Mouse (Mus musculus) heart, adult 2 months (tissue): ENCODE results near the gene Mmp1b. TPM values are rescaled to one million over a fixed set of nuclear protein-coding genes. Genes with fewer than 3 reads are reported as not detected.
"Not testable (repeated sequence)": the region's sequence is repeated elsewhere in the genome, so short reads cannot be mapped to it uniquely, and the experiment has no call there.

ENCODE experiments used
- DNase-seq, 2 experiments: peaks; one replicate each; pipeline ENCODE4 v3.0.0; 2021
- H3K27ac ChIP-seq: fragments of 200-600 bp; 2 replicates; pipeline ENCODE4 v1.8.1; 2022
- H3K27me3 ChIP-seq: fragments of 200-500 bp; 2 replicates; pipeline ENCODE4 v1.6.1; 2012; ENCODE audit warnings: mild to moderate bottlenecking, low read length, inconsistent platforms, mixed read lengths; ENCODE audit not compliant: control insufficient read depth, insufficient read depth
- H3K36me3 ChIP-seq: fragments of 200-500 bp; 2 replicates; pipeline ENCODE4 v1.6.1; 2012; ENCODE audit warnings: low read length, inconsistent platforms; ENCODE audit not compliant: control insufficient read depth, insufficient read depth
- H3K4me1 ChIP-seq: fragments of 200-500 bp; 2 replicates; pipeline ENCODE4 v1.6.1; 2011; ENCODE audit warnings: low read length; ENCODE audit not compliant: control insufficient read depth, insufficient read depth
- H3K4me3 ChIP-seq: fragments of 200-600 bp; 2 replicates; pipeline ENCODE4 v1.8.1; 2022
- H3K79me2 ChIP-seq: fragments of 200-500 bp; replicated peaks from 2 replicates; pipeline ENCODE4 v1.6.1; 2012; ENCODE audit warnings: mild to moderate bottlenecking, inconsistent platforms, low read length, moderate library complexity, mixed read lengths; ENCODE audit not compliant: control insufficient read depth, insufficient read depth
- H3K9ac ChIP-seq: fragments of 200-500 bp; 2 replicates; pipeline ENCODE4 v1.6.1; 2012; ENCODE audit warnings: low read depth, mild to moderate bottlenecking, control low read depth, inconsistent platforms, low read length, mixed read lengths
- CTCF ChIP-seq: fragments of 200-600 bp; IDR thresholded peaks from 2 replicates; pipeline ENCODE4 v1.8.1; 2022; ENCODE audit warnings: antibody characterized with exemption, mild to moderate bottlenecking, moderate library complexity
- EP300 ChIP-seq: fragments of 200-500 bp; IDR thresholded peaks from 2 replicates; pipeline ENCODE4 v1.6.1; 2011; ENCODE audit warnings: low read depth, low read length, control low read depth; ENCODE audit not compliant: insufficient read depth
- POLR2A ChIP-seq: fragments of 200-500 bp; IDR thresholded peaks from 2 replicates; pipeline ENCODE4 v1.6.1; 2011; ENCODE audit warnings: mild to moderate bottlenecking, low read depth, low read length, control low read depth; ENCODE audit not compliant: insufficient read depth
- WGBS: fragments of 180-500 bp; shearing (Covaris S2); methylation state at CpG from one replicate; pipeline ENCODE4 v1.1.7; 2018; 5-methylcytosine and 5-hydroxymethylcytosine counted together
- intact Hi-C: fragments of 180-260 bp; cut with DNase I; formaldehyde crosslinking; loops from one replicate; pipeline ENCODE4 v1.15.1; 2025
- long read RNA-seq: library from polyadenylated mRNA; stranded (forward); transcript quantifications from one replicate; pipeline ENCODE4 v2.0.0, GENCODE M21; 2021
- polyA plus RNA-seq: library from polyadenylated mRNA; depleted of rRNA; stranded (reverse); fragments of >200 nt; gene quantifications from 2 replicates; pipeline ENCODE4 v1.2.3, GENCODE M21; 2012; rRNA removed
- total RNA-seq, 2 experiments: library from RNA; stranded (reverse); gene quantifications; 2 replicates each; pipeline ENCODE4 v1.2.3; 2021

The Mmp1b gene
- total RNA-seq (not detected), polyA plus RNA-seq (not detected in 2 replicates)
- long read RNA-seq = 0 reads

DNA sequence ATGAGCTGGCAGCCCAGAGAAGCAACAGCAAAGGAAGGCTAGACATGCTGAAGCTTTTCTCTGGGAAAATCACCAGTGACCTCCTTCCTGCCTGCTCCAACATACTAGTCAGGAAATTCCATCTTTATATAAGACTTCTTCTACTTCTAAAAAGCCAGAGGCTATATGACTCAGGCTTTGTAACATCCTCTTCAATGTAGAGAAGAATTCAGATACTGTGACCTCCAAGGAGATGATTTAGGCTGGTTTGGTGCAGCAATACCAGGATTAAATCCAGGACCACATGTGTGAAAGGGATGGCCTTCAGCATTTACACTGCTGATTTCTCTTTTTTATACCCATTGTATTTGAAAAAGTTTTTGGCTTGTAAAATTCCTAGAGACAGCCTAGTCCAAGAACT, at the start of gene Mmp1b:
Mmp1b (minus strand) TSS at position 101 of the 400 bp plus-strand sequence.
- H3K4me3 ChIP-seq = no peak within 1 kb of the TSS
- intact Hi-C loops = no loop called here
- no peak for DNase-seq
- no peak within 1 kb of the TSS for H3K9ac ChIP-seq
- H3K4me1 ChIP-seq = no peaks in the 10 kb centered on the region
- H3K27ac ChIP-seq = no peak within 1 kb of the TSS
- H3K79me2 ChIP-seq = no peaks in the 10 kb centered on the region
- TF ChIP-seq EP300 = no peak
- TF ChIP-seq CTCF = no peak
- TF ChIP-seq POLR2A = no peak
- no peaks in the 10 kb centered on the region for H3K27me3 ChIP-seq
- H3K36me3 ChIP-seq = no peaks in the 10 kb centered on the region

DNA sequence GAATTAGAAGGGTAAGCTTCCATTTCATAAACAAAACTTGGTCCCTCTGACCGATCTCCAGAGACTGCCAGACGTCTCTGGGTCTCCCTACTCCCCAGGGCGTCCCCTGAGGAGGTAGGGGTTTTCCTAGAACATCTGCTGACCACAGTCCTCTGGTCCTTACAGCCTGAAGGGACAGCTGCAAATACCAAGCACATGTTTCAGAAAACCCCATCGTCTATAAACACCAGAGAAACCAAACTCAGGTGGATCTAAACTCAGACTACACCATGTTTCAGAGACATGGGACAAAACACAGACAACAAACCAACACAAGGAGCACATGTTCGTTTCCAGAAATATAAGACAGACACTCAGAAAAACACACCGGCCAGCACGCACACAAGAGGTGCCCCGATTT, 8.7 kb upstream of the Mmp1b start:
- not testable (repeated sequence) for H3K27ac ChIP-seq, H3K79me2 ChIP-seq, H3K9ac ChIP-seq, H3K4me1 ChIP-seq, H3K36me3 ChIP-seq, DNase-seq, H3K27me3 ChIP-seq, H3K4me3 ChIP-seq
- WGBS = 79% methylated on average over 8 of the region's 8 CpGs
- intact Hi-C loops = loop anchor here (5.0 kb wide), 1 partner anchor 66 kb away; no protein-coding TSS in a partner anchor

DNA sequence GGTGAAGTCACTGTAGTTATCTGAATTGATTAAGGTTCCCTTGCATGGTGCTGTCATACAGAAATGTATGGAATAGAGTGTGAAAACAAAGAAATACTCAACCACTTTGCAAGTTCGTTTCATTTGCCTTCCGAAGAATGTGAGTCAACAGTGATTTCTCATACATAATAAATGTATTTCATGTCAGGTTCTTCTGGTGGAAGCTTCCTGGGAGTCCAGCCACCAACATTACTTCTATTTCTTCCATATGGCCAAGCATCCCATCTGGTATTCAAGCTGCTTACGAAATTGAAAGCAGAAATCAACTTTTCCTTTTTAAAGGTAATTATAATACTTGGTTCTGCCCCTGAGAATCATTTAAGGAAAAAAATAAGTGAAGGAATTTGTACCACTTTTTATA, 33.3 kb downstream of the Mmp1b start:
- H3K27ac ChIP-seq = no peak overlapping the region
- no peaks in the 10 kb centered on the region for H3K27me3 ChIP-seq
- intact Hi-C loops = no loop called here
- H3K36me3 ChIP-seq = no peaks in the 10 kb centered on the region
- no peak for DNase-seq
- WGBS = 70% methylated on average over 3 of the region's 3 CpGs
- no peaks in the 10 kb centered on the region for H3K79me2 ChIP-seq
- H3K4me1 ChIP-seq = no peaks in the 10 kb centered on the region
- TF ChIP-seq POLR2A (no peak), CTCF (no peak), EP300 (no peak)
- H3K4me3 ChIP-seq = no peak overlapping the region
- H3K9ac ChIP-seq = no peak overlapping the region

DNA sequence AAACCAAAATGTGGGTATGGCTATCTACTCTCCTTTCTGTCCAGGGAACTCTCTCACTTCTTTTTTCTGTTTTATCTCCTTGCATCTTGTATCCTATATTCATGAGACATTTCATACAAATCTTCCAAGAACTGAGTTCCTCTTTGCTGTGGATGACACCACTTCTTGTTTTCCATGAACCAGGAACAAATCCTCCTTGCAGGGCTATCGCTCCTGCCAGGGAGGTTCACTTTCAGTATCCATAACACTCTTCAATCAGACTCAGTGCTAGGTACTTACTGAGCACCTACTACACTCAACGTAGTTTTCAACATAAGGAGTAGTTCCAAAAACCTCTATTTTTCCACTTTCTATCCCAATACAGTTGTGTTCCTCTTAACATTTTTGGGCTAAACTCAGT, 42.3 kb downstream of the Mmp1b start:
- WGBS = 79% methylated on average over 2 of the region's 2 CpGs
- no peak for DNase-seq
- TF ChIP-seq CTCF (no peak), POLR2A (no peak), EP300 (no peak)

DNA sequence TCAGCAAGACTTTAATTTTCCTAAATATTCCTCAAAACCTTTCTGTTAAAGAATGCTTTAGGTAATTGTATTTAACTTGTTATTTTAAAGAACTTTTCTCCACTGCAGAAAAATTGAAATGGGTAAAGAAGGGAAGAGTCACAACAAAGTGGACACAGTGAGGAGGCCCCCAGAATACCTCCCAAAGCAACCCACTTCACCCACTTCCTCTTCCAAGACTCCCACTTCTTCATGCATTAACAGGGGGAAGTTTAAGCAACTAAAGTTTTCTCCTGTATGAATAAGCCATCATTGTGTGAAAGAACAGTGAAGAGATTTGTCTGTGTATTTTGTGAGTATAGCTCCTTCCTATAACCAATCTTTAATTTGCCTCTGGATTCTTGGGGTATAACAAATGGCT, 43.7 kb downstream of the Mmp1b start, which contains the start of gene Mmp12:
Mmp12 (plus strand) TSS at position 275 of the 400 bp plus-strand sequence.
- no peaks in the 10 kb centered on the region for H3K4me1 ChIP-seq
- intact Hi-C loops = no loop called here

More for the DNA sequence above, 42.3 kb downstream of the Mmp1b start:
- Histone ChIP-seq H3K4me1 (no peaks in the 10 kb centered on the region), H3K36me3 (no peaks in the 10 kb centered on the region), H3K79me2 (no peaks in the 10 kb centered on the region), H3K27me3 (no peaks in the 10 kb centered on the region), H3K27ac (no peak overlapping the region), H3K4me3 (no peak overlapping the region), H3K9ac (no peak overlapping the region)
- intact Hi-C loops = no loop called here

DNA sequence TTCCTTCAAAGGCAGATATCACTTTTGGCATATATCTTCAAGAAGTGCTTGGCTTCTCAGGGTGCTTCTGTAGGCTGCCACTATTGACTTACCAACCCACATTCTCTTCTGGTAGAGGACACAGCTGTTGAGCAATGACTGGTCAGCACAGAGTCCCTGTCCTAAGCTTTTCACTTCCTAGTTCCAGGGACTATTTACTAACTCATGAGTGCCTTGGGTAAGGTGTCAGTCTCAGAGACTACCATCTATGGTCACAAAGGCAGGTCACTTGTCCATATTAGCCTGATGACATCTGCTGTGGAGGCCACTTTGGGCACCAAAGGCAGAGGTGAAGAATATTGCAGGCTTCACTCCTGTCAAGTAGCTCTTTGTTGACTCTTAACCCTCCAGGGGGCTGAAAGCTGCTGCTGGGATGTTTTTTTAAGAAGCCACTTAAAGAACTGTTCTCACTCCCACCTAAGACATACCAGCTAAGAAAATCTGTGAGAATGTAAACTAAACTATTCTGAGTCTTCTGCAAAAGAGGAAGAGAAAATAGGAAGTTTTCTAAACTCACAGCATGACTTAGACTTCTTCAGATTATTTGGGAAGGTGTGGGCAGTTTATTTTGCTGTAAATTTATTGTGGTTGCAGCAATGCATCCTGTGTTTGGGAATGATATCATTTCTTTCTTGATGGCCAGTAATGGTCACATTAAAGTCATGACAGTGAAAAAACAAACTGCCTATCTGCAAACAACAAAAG, 50.9 kb downstream of the Mmp1b start:
- no peak overlapping the region for H3K27ac ChIP-seq
- H3K9ac ChIP-seq = no peak overlapping the region
- intact Hi-C loops = no loop called here
- no peaks in the 10 kb centered on the region for H3K36me3 ChIP-seq
- no peaks in the 10 kb centered on the region for H3K4me1 ChIP-seq
- no peak for TF ChIP-seq POLR2A
- TF ChIP-seq EP300 = no peak
- TF ChIP-seq CTCF = no peak
- no peaks in the 10 kb centered on the region for H3K27me3 ChIP-seq
- DNase-seq = peak in 1 of 2 experiments; percentile 2
- no peak overlapping the region for H3K4me3 ChIP-seq
- no peaks in the 10 kb centered on the region for H3K79me2 ChIP-seq

More for the DNA sequence above, 43.7 kb downstream of the Mmp1b start, which contains the start of gene Mmp12:
- no peak for DNase-seq
- no peak within 1 kb of the TSS for H3K27ac ChIP-seq
- no peaks in the 10 kb centered on the region for H3K36me3 ChIP-seq
- H3K27me3 ChIP-seq = no peaks in the 10 kb centered on the region
- H3K4me3 ChIP-seq = no peak within 1 kb of the TSS
- no peaks in the 10 kb centered on the region for H3K79me2 ChIP-seq
- no peak within 1 kb of the TSS for H3K9ac ChIP-seq
- no peak for TF ChIP-seq EP300
- TF ChIP-seq POLR2A = no peak
- no peak for TF ChIP-seq CTCF
